Mouse (Mus musculus): ENCODE measurements around the gene Dnah2.

DNA sequence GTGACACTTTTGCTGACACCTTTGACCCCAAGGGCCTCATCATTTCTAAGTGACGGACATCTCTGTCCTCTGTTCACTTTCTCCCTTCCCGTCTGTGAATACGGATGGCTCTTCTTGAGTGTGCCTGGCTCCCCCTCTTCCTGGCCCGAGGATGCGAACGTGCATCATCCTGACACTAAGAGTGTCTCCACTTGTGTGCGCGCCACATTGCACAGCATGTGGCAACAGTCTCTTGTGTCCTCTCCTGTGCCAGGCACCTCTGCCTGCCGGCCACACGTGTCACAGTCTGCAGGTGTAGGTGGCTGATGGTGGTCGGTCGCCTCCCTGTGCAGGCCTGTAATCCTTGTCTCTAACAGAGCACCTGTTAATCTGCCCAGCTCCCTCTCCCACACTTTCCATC, 177.3 kb downstream of the Dnah2 start:
- TF ChIP-seq CTCF (IDR thresholded peaks at IDR 0.05; ENCODE audit: extremely low read depth, insufficient read length, insufficient replicate concordance, low read depth, low read length) (no peak), POLR2A (IDR thresholded peaks at IDR 0.05; ENCODE audit: low read depth, low read length) (no peak)
